Mouse (Mus musculus): ENCODE measurements around the gene Sesn3. TPM values are rescaled to one million over a fixed set of nuclear protein-coding genes. Genes with fewer than 3 reads are reported as not detected.

Gene Sesn3
- polyA plus RNA-seq, 1 experiment from 2014 or later = 13.4 TPM

GRCm38 (mm10) chr9:14372440-14372839, 97.6 kb downstream of the Sesn3 start:
- no peaks in the 10 kb centered on the region for H3K4me1 ChIP-seq (replicated peaks)
- no peaks in the 10 kb centered on the region for H3K27me3 ChIP-seq (ENCODE audit: insufficient read depth, poor library complexity, severe bottlenecking)
- peaks cover 4% of the 10 kb centered on the region; the same call in 1 of the 2 replicates for H3K9me3 ChIP-seq
- no peak overlapping the region for H3K27ac ChIP-seq
- H3K4me3 ChIP-seq = no peak overlapping the region
- no peak for DNase-seq (ENCODE audit: low spot score)
- H3K36me3 ChIP-seq = 0 out of 2 replicates have a peak, but pooled peaks cover 3% of the 10 kb centered on the region

GRCm38 (mm10) chr9:14376149-14376548, 101.3 kb downstream of the Sesn3 start:
- Histone ChIP-seq H3K4me1 (replicated peaks) (peaks cover 9% of the 10 kb centered on the region), H3K27ac (no peak overlapping the region), H3K27me3 (ENCODE audit: insufficient read depth, poor library complexity, severe bottlenecking) (peaks cover 20% of the 10 kb centered on the region), H3K9me3 (no peaks in the 10 kb centered on the region), H3K4me3 (no peak overlapping the region), H3K36me3 (no peaks in the 10 kb centered on the region)
- no peak for DNase-seq (ENCODE audit: low spot score)
- 91% methylated on average over 4 of the region's 4 CpGs for WGBS

DNA sequence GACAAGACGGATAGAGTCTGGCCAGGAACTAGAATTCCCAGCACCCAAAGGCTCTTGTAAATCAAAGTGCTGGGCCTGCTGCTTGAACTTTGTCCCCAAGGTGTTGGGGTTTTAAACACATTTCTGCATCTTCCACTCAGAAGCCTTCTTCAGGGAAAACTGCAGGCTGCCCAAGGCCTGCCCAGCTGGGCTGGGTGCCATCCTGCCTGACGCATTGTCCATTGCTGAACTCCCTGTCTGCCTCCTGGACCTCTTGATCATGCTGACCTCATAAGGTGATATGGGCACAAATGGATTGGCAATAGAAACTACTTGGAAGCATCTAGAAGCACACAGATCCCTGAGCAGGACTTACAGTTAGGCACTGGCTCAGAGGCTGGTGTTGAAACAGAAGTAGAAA, 103.3 kb downstream of the Sesn3 start:
- H3K4me3 ChIP-seq = no peak overlapping the region

DNA sequence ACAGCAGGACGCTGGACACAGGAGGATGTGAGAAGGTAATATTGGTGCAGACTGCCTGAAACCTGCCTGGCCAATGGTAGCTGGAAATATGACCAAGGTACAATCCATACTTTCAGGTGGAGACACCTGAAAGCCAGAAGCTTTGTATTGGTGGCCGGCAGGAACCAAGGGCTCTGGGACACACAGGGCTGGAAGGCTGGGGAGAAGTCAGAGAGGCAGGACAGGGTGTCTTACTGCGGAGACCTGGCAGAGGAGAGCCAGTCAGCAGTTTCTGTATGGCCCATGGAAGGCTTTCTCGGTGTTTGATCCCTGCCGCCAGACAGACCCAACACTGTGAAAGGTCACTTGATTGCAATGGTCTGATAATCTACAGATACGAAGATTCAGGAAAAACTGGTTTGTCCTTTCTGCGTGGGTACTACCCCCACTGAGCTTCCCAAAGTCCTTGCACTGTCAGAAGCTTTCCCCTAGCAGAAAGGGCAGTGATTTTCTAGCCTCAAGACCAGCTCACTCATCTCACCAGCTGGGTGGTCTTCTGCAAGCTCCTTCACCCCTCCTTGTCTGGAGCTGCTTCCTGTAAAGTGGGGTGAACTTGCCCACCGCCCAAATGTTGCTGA, 105.0 kb downstream of the Sesn3 start:
- no peaks in the 10 kb centered on the region for H3K9me3 ChIP-seq
- peaks cover 20% of the 10 kb centered on the region for H3K27me3 ChIP-seq (ENCODE audit: insufficient read depth, poor library complexity, severe bottlenecking)
- peak overlapping the region; percentile 68 for H3K4me3 ChIP-seq
- H3K36me3 ChIP-seq = no peaks in the 10 kb centered on the region
- WGBS = 27% methylated on average over 8 of the region's 8 CpGs
- H3K4me1 ChIP-seq (replicated peaks) = peaks cover 20% of the 10 kb centered on the region
- no peak for DNase-seq (ENCODE audit: low spot score)
- H3K27ac ChIP-seq = peak overlapping the region; percentile 87

More for the DNA sequence above, 103.3 kb downstream of the Sesn3 start:
- 94% methylated on average over 2 of the region's 2 CpGs for WGBS
- Histone ChIP-seq H3K27ac (no peak overlapping the region), H3K36me3 (no peaks in the 10 kb centered on the region), H3K27me3 (ENCODE audit: insufficient read depth, poor library complexity, severe bottlenecking) (peaks cover 20% of the 10 kb centered on the region), H3K4me1 (replicated peaks) (peaks cover 20% of the 10 kb centered on the region), H3K9me3 (no peaks in the 10 kb centered on the region)
- no peak for DNase-seq (ENCODE audit: low spot score)

DNA sequence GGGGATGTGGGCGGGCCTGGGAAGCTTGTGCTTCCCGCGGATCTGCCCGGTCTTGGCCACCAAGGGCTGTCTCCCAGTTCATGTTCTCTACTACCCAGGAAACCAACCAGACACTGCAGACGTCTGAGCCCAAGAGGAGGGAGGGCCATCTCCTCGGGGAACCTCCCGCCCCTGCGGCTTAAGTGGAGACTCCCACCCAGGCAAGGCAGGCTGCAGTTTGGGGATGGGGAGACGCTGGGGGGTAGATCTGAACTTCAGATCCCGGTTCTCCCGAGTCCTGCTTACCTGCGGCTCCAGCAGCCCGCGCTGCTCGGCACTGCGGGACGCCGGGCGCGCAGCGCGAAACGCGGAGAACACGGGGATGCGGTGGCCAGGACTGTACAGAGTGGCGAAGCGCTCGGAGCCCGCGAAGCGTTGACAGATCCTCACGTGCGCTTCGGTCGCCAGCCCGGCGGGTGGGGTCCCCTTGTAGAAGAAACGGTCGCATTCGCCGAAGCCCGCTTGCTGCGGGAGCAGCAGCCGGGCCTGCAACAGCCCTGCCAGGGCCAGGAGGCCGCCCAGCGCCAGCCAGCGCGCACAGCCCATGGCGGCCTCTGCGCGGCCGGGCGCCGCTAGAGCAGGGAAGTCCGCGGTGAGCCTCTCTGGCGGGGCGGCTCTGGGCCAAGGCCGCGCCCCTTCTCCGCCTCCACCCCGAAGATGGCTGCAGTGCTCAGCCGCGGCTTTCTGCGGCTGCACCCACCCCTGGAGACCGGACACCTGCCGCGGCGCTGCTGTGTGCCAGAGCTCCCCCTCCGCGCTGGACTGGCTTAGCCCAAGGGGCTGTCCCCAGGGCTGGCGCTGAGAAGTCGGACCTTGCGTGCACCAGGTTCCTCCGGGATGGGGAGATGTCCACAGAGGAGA, 105.8 kb downstream of the Sesn3 start:
- under 1% methylated on average over 76 of the region's 76 CpGs for whole genome bisulfite sequencing
- Histone ChIP-seq H3K4me1 (replicated peaks) (peaks cover 20% of the 10 kb centered on the region), H3K36me3 (no peaks in the 10 kb centered on the region), H3K9me3 (no peaks in the 10 kb centered on the region), H3K27me3 (ENCODE audit: insufficient read depth, poor library complexity, severe bottlenecking) (peaks cover 20% of the 10 kb centered on the region), H3K4me3 (peak overlapping the region; percentile 68), H3K27ac (peak overlapping the region; percentile 87)
- peak; percentile 81 for DNase-seq (ENCODE audit: low spot score)

GRCm38 (mm10) chr9:14381353-14382055, 106.6 kb downstream of the Sesn3 start, which contains the start of gene Endod1:
Gene Endod1, minus strand, starts transcription at chr9:14381507.
- H3K27me3 ChIP-seq (ENCODE audit: insufficient read depth, poor library complexity, severe bottlenecking) = peaks cover 20% of the 10 kb centered on the region
- no peaks in the 10 kb centered on the region for H3K9me3 ChIP-seq
- no peaks in the 10 kb centered on the region for H3K36me3 ChIP-seq
- H3K27ac ChIP-seq = peak within 1 kb of the TSS; percentile 87
- peaks cover 20% of the 10 kb centered on the region for H3K4me1 ChIP-seq (replicated peaks)
- DNase-seq (ENCODE audit: low spot score) = peak; percentile 31
- WGBS = 6% methylated on average over 8 of the region's 8 CpGs
- peak within 1 kb of the TSS; percentile 68 for H3K4me3 ChIP-seq

DNA sequence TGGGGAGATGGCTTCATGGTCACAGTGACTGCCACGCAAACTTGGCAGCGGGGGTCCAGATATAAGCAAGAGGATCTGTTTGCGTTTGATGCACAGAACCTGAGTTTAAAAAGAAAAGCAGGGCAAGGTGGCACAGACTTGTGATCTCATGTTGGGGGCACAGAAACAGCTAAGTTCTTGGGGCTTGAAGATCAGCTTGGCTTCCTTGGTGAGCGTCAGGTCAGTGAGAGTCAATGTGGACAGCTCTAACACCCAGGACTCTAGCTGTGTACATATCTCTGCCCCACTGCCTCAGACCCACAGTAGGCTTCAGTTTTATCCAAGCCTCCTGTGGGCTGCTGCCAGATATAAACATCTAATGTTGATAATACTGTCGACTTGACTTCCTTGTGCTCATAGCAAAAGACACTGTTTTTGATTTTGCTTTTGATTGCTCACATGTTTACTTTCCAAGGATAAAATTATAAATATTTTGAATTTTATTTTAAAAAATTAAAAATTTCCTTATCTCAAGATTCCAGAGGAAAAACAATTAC, 107.5 kb downstream of the Sesn3 start:
- Histone ChIP-seq H3K9me3 (no peaks in the 10 kb centered on the region), H3K27ac (no peak overlapping the region), H3K36me3 (no peaks in the 10 kb centered on the region), H3K4me3 (no peak overlapping the region), H3K4me1 (replicated peaks) (peaks cover 20% of the 10 kb centered on the region), H3K27me3 (ENCODE audit: insufficient read depth, poor library complexity, severe bottlenecking) (peaks cover 20% of the 10 kb centered on the region)
- DNase-seq (ENCODE audit: low spot score) = no peak
- WGBS = 78% methylated on average over 5 of the region's 5 CpGs

Other genes with a start within 250 kb of the Sesn3 start
- gene Endod1, start 106.4 kb downstream of the Sesn3 start, polyA plus RNA-seq (2016; fragmentation: Nextera tagmentation; extraction: Ambion mirVana) = 7.1 and 7.4 TPM in 2 replicates
- 0.31 and 0.33 TPM in 2 replicates for gene Kdm4d, start 225.4 kb downstream of the Sesn3 start, polyA plus RNA-seq (2016; fragmentation: Nextera tagmentation; extraction: Ambion mirVana)
- 181 and 193 TPM in 2 replicates for gene Cwc15, start 225.6 kb downstream of the Sesn3 start, polyA plus RNA-seq (2016; fragmentation: Nextera tagmentation; extraction: Ambion mirVana)

Data from hindbrain, embryonic 10.5 days (tissue).